Mouse (Mus musculus): ENCODE measurements at regions not wholly inside any gene's neighbourhood (a gene's known extent, or its start where the extent isn't known, plus 50 kb on each side); places are given as distances from the start of the nearest gene placed in this dataset.

GRCm38 (mm10) chr15:27258984-27259853 lies 207.3 kb upstream of the Ank start:
- TF ChIP-seq CTCF (IDR thresholded peaks at IDR 0.05; ENCODE audit: low read depth) (no peak), EP300 (IDR thresholded peaks at IDR 0.05; ENCODE audit: low read depth) (no peak)

Measured in liver, embryonic 14.5 days (tissue).